Mouse (Mus musculus) bone marrow, adult 2 months (tissue): ENCODE measurements around the gene Gm28305. TPM values are rescaled to one million over a fixed set of nuclear protein-coding genes. Genes with fewer than 3 reads are reported as not detected.

Experiments
- H3K27ac ChIP-seq: fragments of 200-500 bp; 2 replicates; pipeline ENCODE4 v1.5.1; 2012; ENCODE audit warnings: low read depth, mild to moderate bottlenecking, control low read depth, inconsistent platforms, low read length; ENCODE audit not compliant: control insufficient read depth, poor library complexity, insufficient read depth
- H3K4me1 ChIP-seq: fragments of 200-500 bp; 2 replicates; pipeline ENCODE4 v1.6.1; 2011; ENCODE audit warnings: low read length; ENCODE audit not compliant: control insufficient read depth, insufficient read depth
- H3K4me3 ChIP-seq: fragments of 200-500 bp; replicated peaks from 2 replicates; pipeline ENCODE3; 2011; ENCODE audit warnings: mild to moderate bottlenecking, low read depth, low read length, control low read depth; ENCODE audit not compliant: control insufficient read depth
- CTCF ChIP-seq: fragments of 200-500 bp; IDR thresholded peaks from 2 replicates; pipeline ENCODE4 v1.5.1; 2011; ENCODE audit warnings: low read length, control low read depth; ENCODE audit not compliant: control insufficient read depth, insufficient read depth
- POLR2A ChIP-seq: fragments of 200-500 bp; IDR thresholded peaks from 2 replicates; pipeline ENCODE4 v1.6.1; 2011; ENCODE audit warnings: low read depth, mild to moderate bottlenecking, control low read depth, low read length, borderline replicate concordance; ENCODE audit not compliant: control insufficient read depth
- WGBS: fragments of 180-500 bp; shearing (Covaris S2); methylation state at CpG from one replicate; pipeline ENCODE4 v1.1.7; 2018; 5-methylcytosine and 5-hydroxymethylcytosine counted together
- polyA plus RNA-seq: library from polyadenylated mRNA; stranded (reverse); fragments of >200 nt; gene quantifications from 2 replicates; pipeline ENCODE4 v1.2.4, GENCODE M21; 2011; ENCODE audit warnings: low replicate concordance; ENCODE audit not compliant: missing spikeins, insufficient read depth, insufficient read length

The Gm28305 gene
- 3.4 TPM in 1 of 2 replicates, not detected in the other for polyA plus RNA-seq

DNA sequence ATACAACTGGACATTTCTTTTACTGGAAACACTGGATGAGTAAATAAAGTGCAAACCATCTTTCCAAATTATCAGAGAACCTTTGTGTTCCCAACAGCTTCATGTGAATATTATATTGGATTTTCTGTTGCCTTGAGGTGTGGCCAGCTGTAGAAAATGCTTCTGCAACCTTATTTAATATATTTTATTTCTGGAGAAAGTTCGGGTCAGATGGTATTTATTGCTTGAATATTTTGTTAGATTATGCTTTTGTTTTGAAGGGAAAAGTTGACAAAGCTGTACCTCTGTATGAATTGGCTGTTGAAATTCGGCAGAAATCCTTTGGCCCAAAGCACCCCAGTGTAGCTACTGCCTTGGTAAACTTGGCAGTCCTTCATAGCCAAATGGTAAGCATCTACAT is at the start of gene Gm28305:
Gene Gm28305, plus strand, starts transcription at position 301 of the 400 bp plus-strand sequence.
- Histone ChIP-seq H3K4me3 (no peak within 1 kb of the TSS), H3K27ac (no peak within 1 kb of the TSS), H3K4me1 (no peaks in the 10 kb centered on the region; the same call in none of the 2 replicates)
- TF ChIP-seq POLR2A (no peak), CTCF (no peak)
- 60% methylated on average over 2 of the region's 2 CpGs for WGBS

DNA sequence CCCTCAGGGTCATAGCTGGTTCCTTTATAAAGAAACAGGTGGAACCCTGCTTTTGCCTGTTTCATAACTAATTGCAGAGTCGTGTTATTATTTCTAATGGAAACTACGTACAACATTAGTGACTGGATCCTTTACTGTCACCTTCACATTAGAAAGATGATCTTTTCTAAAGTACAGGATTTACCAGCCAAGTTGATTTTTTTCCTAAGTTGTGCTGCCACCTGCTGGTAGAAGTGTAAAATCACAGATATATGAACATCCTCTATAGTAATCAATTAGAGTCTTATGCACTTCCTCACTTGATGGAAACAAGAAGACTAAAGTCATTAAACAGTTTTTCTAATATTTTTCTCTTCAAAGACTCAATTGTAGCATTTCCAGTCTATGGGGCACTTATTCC is 44.0 kb upstream of the Gm28305 start:
- WGBS = 10% methylated on average over 2 of the region's 2 CpGs
- no peak overlapping the region for H3K27ac ChIP-seq
- no peaks in the 10 kb centered on the region for H3K4me1 ChIP-seq
- no peak overlapping the region for H3K4me3 ChIP-seq
- TF ChIP-seq CTCF (no peak), POLR2A (no peak)

DNA sequence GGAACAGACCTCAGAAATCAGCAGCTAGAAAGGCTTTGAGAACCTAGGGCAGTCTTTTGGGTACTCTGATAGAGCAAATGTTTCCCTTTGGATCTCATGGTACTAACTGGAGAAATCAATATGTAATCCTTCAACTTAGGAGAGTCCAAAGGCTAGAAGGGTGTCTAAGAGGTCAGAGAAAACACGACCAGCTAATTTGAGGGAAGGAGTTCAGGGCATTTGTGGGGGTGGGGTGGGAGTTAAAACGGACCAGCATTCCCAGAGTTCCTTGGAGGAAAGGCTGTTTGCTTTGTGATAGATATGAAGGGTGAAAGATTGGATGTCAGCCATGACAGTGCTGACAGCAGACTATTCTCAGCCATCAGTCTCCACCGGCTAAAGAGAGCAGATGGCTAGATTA is 39.9 kb upstream of the Gm28305 start:
- WGBS = 61% methylated on average over 3 of the region's 3 CpGs
- TF ChIP-seq CTCF (no peak), POLR2A (no peak)
- Histone ChIP-seq H3K4me1 (no peaks in the 10 kb centered on the region; the same call in 1 of the 2 replicates), H3K4me3 (no peak overlapping the region), H3K27ac (no peak overlapping the region)

DNA sequence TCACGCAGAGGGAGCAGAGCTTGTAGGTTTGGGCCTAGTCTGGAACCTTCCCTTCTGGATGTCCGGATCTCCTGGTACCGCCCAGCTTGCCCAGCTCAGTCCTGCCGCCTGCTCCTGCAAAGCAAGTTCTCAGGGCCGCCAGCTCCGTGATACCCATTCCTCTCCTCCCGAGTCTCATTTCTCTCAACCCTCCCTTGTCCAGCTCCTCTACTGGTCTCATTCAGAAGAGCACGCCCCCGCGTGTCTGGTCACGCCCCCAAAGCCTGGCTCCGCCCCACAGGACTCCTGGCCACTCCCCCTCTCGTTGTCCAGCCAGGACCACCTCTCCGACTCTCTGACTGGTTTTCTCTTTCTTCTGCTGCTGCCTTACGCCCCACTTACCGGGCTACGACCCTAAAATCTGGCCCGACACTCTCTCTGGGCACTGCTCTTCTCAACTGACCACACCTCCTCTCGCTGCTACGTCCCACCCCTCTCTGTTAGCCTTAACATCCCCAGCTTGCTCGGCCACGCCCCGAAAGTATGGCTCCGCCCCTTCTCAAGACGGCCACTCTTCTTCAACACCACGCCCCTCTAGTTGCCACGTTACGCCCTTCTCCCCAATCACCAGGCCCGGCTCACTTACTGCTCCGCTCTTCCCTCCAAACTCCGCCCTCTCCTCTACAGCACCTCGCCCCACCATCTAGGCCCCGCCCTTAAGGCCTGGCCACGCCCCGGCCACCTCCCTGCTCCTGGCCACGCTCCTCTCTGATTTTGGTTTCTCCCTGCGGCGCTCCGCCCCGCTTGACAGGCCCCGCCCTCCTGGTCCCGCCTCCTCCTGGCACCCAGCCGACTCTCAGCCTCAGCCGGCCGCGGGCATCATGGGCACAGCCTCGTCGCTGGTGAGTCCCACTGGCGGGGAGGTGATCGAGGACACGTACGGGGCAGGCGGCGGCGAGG is 38.3 kb upstream of the Gm28305 start, which contains the start of gene Nphp3:
Gene Nphp3, plus strand, starts transcription at position 624 of the 939 bp plus-strand sequence.
- Histone ChIP-seq H3K4me3 (peak within 1 kb of the TSS; percentile 76), H3K27ac (peak within 1 kb of the TSS; percentile 30; the same call in 1 of the 2 replicates), H3K4me1 (no peaks in the 10 kb centered on the region; the same call in 1 of the 2 replicates)
- no peak for TF ChIP-seq CTCF
- peak; percentile 55; the same call in 1 of the 2 replicates for TF ChIP-seq POLR2A
- 1% methylated on average over 55 of the region's 55 CpGs for WGBS

DNA sequence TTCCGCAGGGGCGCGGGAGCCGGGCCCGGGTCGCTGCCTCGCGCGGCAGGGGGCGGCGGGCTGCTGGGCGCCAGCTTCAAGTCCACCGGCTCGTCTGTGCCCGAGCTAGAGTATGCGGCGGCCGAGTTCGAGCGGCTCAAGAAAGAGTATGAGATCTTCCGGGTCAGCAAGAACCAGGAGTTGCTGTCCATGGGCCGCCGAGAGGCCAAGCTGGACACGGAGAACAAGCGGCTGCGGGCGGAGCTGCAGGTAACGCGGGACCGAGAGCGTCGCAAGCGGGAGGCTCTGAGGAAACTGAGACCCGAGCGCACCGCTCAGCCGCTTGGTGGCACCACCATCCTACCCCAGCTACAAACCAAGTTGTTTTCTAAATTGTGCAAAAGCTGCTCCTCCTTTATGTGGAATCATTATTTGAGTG is 37.5 kb upstream of the Gm28305 start:
- Histone ChIP-seq H3K4me1 (no peaks in the 10 kb centered on the region; the same call in 1 of the 2 replicates), H3K4me3 (peak overlapping the region; percentile 76), H3K27ac (peak overlapping the region; percentile 30; the same call in 1 of the 2 replicates)
- under 1% methylated on average over 37 of the region's 37 CpGs for WGBS
- TF ChIP-seq CTCF = peak; percentile 57
- TF ChIP-seq POLR2A = no peak; the same call in 1 of the 2 replicates

DNA sequence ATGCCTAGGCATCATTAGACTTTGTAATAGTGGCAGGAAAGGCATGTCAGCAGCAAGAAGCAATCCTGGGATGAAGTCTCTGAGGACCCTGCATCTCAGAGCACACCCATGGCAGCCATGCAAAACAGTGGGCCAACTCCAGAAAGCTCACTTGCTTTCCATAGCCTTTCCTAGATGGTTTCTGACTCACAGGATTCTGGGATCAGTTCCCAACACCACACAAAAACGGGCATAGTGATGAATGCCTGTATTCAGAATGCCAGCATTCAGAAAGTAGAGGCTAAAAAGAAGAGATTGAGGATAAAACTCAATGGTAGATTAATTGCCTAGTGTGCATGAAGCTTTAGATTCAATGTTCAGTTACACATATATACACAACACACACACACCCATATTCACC is 25.9 kb upstream of the Gm28305 start:
- no peak overlapping the region for H3K4me3 ChIP-seq
- 71% methylated on average over 1 of the region's 1 CpGs for WGBS
- TF ChIP-seq CTCF (no peak), POLR2A (no peak)
- H3K27ac ChIP-seq = no peak overlapping the region
- H3K4me1 ChIP-seq = no peaks in the 10 kb centered on the region

DNA sequence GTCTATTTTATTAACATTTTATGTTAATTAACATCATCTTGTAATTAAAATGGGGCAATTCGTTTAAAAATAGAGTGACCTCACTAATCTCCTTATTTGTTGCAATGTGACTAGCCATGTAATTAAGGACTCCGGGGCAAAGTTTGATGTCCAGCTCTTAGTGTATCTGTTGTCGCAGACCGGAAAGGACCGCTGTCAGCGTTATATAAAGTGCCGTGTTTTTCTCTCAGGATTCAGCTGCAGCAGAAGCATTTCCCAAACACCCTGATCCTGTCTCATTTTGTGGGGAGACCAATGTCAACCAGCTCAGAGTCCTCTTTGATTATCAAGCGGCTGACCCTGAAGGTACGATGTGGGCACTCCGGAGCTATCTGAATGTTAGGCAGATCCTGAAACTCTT is 19.4 kb upstream of the Gm28305 start:
- WGBS = 91% methylated on average over 10 of the region's 10 CpGs
- H3K27ac ChIP-seq = no peak overlapping the region
- TF ChIP-seq POLR2A (no peak), CTCF (no peak)
- no peak overlapping the region for H3K4me3 ChIP-seq
- H3K4me1 ChIP-seq = no peaks in the 10 kb centered on the region

DNA sequence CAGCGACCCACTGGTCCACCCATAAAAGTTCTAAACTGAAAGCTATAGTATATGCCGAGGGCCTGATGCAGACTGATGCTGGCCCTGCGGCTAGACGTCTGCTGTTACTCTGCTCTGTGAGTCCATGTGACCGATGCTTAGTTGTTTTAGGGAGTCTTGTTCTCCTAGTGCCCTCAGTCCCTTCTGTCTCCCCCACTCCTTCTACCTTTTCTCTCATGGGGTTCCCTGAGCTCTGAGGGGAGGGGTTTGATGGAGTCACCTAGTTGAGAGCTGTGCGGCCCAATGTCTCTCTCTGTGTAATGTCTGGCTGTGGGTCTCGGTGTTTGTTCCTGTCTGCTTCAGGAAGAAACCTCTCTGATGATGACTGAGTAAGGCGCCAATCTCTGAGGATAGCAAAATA is 13.3 kb upstream of the Gm28305 start:
- WGBS = 88% methylated on average over 8 of the region's 8 CpGs
- TF ChIP-seq POLR2A (no peak), CTCF (no peak)
- Histone ChIP-seq H3K4me3 (no peak overlapping the region), H3K27ac (no peak overlapping the region), H3K4me1 (peaks cover 2% of the 10 kb centered on the region)
